Mouse (Mus musculus): ENCODE measurements around the gene 4931406C07Rik. TPM values are rescaled to one million over a fixed set of nuclear protein-coding genes. Genes with fewer than 3 reads are reported as not detected.

The 4931406C07Rik gene
- polyA plus RNA-seq (2017; shearing (Covaris generic)), result 3.5 TPM

DNA sequence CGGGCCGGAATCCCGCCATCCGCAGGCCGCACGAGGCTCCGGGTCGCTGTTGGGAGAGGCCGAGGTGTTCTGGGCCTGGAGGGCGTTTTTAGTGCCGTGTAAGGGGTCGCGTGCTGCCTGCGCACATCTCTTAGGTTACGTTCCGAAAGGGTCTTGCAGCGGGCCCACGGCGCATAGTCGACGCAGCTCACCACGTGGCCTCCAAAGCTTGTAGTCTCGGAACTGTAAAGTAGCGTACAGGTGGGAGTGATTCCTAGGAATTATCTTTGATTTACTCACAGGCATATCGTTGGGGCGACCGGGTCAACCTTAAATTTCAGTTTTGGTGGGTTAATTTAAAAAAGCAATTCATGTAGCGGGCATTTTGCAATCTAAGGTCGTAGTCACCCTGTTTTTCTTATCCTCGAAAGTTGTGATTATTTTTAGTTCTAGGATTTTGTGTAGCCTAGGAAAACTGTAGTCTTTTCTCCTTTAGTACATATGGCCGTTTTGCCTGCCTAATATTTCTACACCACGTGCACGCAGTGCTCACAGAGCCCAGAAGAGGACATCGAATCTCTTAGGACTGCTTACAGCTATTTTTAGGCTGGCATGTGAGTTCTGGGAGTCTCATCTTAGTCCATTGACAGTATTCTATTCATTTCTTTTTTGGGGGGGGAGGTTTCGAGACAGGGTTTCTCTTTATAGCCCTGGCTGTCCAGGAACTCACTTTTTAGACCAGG, at the start of gene 4931406C07Rik:
TSS of gene 4931406C07Rik (minus strand) at position 51 of the 722 bp plus-strand sequence.

DNA sequence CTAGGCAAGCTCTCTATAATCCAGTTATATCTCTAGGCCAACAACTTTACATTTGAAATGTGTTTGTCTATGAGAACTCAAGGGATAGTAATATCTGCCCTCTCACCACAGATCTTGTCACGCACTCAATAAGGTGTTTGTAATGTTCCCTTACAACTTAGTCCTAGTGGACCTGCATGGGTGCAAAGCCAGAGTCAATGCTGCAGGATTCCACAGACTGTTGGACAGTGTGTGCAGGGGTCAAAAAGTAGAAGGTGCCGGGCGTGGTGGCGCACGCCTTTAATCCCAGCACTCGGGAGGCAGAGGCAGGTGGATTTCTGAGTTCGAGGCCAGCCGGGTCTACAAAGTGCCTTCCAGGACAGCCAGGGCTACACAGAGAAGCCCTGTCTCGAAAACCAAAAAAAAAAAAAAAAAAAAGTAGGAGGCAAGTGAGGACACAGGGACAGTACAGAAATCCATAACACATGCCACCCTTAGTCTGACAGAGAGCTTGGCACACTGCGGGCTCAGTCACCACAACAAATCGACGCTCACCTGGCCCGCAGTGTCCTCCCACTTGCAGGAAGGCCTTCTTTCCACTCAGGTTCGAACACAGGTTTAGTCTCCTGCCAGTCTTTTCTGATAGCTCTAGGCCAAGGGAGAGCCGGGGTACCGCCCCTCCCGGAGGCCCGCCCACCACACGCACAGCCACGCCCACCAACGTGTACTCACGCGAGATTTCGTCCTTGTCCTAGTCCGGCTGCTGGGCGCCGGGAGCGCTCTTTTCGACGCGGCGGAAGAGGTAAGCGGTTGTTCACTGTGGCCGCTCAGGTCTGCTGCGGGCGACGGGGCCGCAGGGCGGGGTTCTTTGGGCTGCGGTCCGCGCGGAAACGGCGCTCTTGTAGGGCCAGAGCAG, 498 bp downstream of the 4931406C07Rik start, which contains the start of gene Taf1d:
TSS of gene Taf1d (plus strand) at position 712 of the 895 bp plus-strand sequence.

DNA sequence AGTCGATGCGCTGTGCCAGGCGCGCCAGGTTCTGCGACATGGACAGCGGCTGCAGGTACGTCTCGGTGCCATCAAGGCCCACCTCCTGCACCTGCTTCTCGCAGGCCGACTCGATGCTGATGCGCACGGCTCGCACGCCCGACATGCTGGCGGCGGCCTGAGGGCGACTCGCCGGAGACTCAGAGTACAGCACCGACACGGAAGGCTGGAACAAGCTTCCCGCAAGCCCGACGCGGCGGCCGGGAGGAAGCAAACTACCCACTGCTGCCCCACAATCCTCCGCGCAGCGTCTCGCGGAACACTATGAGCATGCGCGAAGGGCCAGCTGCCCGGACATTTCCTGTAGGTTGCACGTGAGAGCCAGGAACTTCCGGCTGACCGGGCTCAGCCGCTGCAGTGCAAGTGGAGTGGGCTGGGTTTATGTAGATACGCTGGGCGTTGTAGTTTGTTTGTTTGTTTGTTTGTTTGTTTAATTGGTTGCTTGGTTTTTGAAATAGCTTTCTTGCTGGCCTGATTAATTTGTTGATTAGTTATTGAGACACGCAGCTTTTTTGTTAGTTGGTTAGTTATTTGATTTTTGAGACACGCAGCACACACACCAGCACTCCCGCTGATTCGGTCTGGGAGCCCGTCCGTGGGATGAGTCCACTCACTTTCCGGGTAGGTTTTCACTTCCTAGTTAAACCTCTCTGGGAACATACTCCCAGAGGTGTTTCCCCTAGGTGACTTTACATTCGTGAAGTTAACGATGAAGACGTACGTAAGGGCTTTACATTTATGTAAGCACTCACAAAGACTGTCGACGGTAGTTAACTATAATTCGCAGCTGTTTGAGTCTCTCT, 26.4 kb downstream of the 4931406C07Rik start, which contains the start of gene Med17:
TSS of gene Med17 (minus strand) at position 283 of the 842 bp plus-strand sequence.

DNA sequence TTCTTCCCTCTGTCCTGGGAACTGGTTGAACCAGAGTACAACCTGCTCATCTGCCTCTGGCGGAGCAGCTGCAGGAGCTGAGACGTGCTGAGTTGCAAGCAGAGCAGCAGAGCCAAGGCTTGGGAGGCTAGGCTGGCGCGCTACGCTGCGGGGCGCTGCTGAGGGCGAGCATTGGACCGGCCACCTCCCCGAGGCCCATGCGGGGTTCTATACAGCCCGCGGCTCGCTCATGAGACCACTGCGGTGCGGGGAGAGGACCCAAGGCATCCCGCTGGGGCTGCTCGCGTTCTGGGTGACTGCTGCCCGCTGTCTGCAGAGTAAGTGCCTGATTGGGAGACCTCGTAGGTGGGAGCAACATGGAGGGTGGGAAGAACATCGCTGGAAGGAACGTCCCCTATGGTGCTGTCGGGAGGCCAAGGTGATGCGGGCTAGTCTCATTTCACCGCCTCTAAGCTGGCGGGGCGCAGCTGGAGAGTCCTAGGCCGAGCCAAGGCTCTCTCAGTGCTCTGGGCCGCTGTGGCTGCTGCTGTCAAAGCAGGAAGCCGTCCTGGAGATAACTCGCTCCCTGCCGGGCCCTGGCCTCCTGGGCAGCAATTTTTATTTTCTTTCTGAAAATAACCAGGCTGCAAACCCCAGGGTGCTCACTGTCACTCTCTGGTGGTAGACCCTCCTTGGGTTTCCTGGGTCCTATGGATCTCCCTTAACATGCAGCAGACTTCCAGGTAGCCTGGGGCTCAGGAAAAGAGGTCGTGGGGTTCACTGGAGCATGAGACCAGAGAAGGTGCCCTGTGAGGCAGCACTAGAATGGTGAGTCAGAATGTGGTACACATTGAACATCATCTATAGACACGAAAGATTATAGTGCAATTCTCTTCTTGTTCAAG, 67.0 kb downstream of the 4931406C07Rik start, which contains the start of gene Vstm5:
TSS of gene Vstm5 (plus strand) at position 4 of the 884 bp plus-strand sequence.

Other genes starting within 250 kb of the 4931406C07Rik start
- gene Hephl1, start 194.3 kb downstream of the 4931406C07Rik start, polyA plus RNA-seq (2017; shearing (Covaris generic)), result not detected
- gene Vstm5, start 67.4 kb downstream of the 4931406C07Rik start, polyA plus RNA-seq (2017; shearing (Covaris generic)), result 0.24 TPM
- gene Med17, start 26.5 kb downstream of the 4931406C07Rik start, polyA plus RNA-seq (2017; shearing (Covaris generic)), result 72.3 TPM
- gene Taf1d, start 234 bp downstream of the 4931406C07Rik start, polyA plus RNA-seq (2017; shearing (Covaris generic)), result 70.4 TPM
- 32.7 TPM for gene Cep295, start 51.3 kb upstream of the 4931406C07Rik start, polyA plus RNA-seq (2017; shearing (Covaris generic))
- gene Smco4, start 187.0 kb upstream of the 4931406C07Rik start, polyA plus RNA-seq (2017; shearing (Covaris generic)), result 24.4 TPM

Measured in inflammation-experienced regulatory T-cells, adult 16 weeks (primary cell).